Mouse (Mus musculus) spleen, adult 2 months (tissue): ENCODE measurements at regions not wholly inside any gene's neighbourhood (a gene's known extent, or its start where the extent isn't known, plus 50 kb on each side); places are given as distances from the start of the nearest gene placed in this dataset.

ENCODE experiments used
- DNase-seq, 2 experiments: peaks; one replicate each; pipeline versions ENCODE4 v3.0.0 to v3.0.0-alpha.2; 2012 to 2021; ENCODE audit warnings: low spot score in 2 of 2, low read depth in 1 of 2
- H3K27ac ChIP-seq: fragments of 200-500 bp; 2 replicates; pipeline ENCODE4 v1.5.1; 2012; ENCODE audit warnings: low read length, inconsistent platforms; ENCODE audit not compliant: insufficient read depth
- H3K27me3 ChIP-seq: fragments of 200-500 bp; 2 replicates; pipeline ENCODE4 v1.6.1; 2012; ENCODE audit warnings: mild to moderate bottlenecking, moderate library complexity, low read length, inconsistent platforms; ENCODE audit not compliant: control insufficient read depth, insufficient read depth
- H3K36me3 ChIP-seq: fragments of 200-500 bp; 2 replicates; pipeline ENCODE4 v1.6.1; 2012; ENCODE audit warnings: mild to moderate bottlenecking, low read length, inconsistent platforms; ENCODE audit not compliant: control insufficient read depth, insufficient read depth
- H3K4me1 ChIP-seq: fragments of 200-500 bp; 2 replicates; pipeline ENCODE4 v1.6.1; 2011; ENCODE audit warnings: inconsistent platforms; ENCODE audit not compliant: control insufficient read depth, insufficient read depth, insufficient read length
- H3K4me3 ChIP-seq: fragments of 200-500 bp; 2 replicates; pipeline ENCODE4 v1.5.1; 2011; ENCODE audit warnings: mild to moderate bottlenecking, inconsistent platforms; ENCODE audit not compliant: insufficient read depth, insufficient read length; ENCODE audit errors: extremely low read depth
- CTCF ChIP-seq: fragments of 200-500 bp; IDR thresholded peaks from 2 replicates; pipeline ENCODE4 v1.5.1; 2011; ENCODE audit warnings: mild to moderate bottlenecking, inconsistent platforms; ENCODE audit not compliant: insufficient read depth, insufficient read length, insufficient replicate concordance; ENCODE audit errors: extremely low read depth
- POLR2A ChIP-seq: fragments of 200-500 bp; IDR thresholded peaks from 2 replicates; pipeline ENCODE4 v1.6.1; 2011; ENCODE audit warnings: low read depth, low read length, inconsistent platforms
- WGBS: fragments of 180-500 bp; shearing (Covaris S2); methylation state at CpG from one replicate; pipeline ENCODE4 v1.1.7; 2018; 5-methylcytosine and 5-hydroxymethylcytosine counted together

DNA sequence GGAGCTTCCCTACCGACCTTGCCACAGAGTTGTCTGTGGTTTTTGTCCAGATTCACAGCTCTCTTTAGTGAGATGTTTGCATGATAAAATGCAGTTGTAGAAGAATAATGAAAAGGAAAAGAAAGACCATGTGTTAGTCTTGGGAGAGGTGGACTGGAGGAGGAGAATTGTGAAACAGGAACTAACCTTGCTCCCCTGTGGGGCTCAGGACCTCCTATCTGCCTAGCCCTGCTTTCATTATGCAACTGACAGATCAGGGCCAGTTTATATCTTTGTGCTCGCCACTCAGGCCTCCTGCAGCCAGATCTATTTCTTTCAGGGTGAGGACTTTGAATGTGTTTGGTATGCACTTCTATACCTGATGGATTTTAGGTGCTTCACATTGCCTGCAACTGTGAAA, 140.4 kb downstream of the Ankrd50 start:
- Histone ChIP-seq H3K27ac (no peak overlapping the region), H3K4me3 (no peak overlapping the region), H3K4me1 (no peaks in the 10 kb centered on the region), H3K36me3 (no peaks in the 10 kb centered on the region), H3K27me3 (no peaks in the 10 kb centered on the region)
- WGBS: 13% methylated on average over 2 of the region's 2 CpGs
- no peak for DNase-seq
- TF ChIP-seq POLR2A: no peak
- TF ChIP-seq CTCF: no peak

DNA sequence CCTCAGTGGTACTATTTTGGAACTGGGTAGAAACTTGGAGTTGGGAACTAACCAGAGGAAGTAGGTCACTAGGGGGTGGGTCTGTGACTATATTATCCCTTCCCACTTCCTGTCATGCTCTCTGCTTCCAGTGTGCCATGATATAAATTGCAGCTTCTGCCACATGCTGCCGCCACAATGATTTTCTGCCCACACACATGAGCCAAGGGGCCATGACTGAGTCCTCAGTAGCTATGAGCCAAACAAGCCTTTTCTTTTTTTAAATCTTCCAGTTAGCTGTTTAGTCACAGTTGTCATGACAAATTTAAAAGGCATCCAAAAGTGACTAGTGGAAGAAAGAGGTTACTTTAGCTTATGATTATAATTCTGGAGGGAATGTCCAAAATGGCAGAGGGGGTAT, 143.0 kb downstream of the Ankrd50 start:
- DNase-seq: no peak
- Histone ChIP-seq H3K4me1 (no peaks in the 10 kb centered on the region), H3K27ac (no peak overlapping the region), H3K4me3 (no peak overlapping the region), H3K27me3 (no peaks in the 10 kb centered on the region), H3K36me3 (no peaks in the 10 kb centered on the region)
- 93% methylated on average over 1 of the region's 1 CpGs for WGBS
- TF ChIP-seq CTCF (no peak), POLR2A (no peak)

DNA sequence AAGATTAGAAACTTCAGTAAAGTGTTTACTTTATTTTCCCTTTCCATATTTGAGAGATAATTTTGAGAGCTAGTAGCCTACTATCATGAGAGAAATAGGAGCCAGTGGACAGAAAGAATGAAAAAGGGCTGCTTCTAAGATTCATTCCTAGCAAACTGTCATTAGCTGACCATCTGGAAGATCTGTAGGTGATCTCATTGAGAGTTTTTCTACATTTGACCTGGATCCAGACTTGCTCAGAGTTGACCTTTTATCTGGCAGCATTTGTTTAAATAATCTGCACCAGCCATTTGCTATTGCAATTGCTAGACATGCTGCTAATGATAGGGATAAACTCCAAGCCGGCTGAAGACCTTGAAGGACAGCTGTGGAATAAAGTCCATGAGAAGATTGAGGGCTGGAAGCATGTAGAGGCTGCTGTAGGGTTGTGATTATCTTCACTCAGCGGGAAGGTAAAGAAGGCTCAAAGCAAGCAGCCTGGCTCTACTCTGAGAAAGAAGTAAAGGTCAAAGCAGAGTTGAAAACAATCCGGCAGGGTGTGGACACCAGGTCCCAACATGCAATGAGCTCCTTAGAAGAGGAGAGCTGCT, 151.2 kb downstream of the Ankrd50 start:
- 90% methylated on average over 3 of the region's 3 CpGs for WGBS
- Histone ChIP-seq H3K4me1 (no peaks in the 10 kb centered on the region), H3K27me3 (no peaks in the 10 kb centered on the region), H3K36me3 (no peaks in the 10 kb centered on the region), H3K4me3 (no peak overlapping the region), H3K27ac (no peak overlapping the region)
- DNase-seq: no peak
- no peak for TF ChIP-seq POLR2A
- TF ChIP-seq CTCF: no peak

DNA sequence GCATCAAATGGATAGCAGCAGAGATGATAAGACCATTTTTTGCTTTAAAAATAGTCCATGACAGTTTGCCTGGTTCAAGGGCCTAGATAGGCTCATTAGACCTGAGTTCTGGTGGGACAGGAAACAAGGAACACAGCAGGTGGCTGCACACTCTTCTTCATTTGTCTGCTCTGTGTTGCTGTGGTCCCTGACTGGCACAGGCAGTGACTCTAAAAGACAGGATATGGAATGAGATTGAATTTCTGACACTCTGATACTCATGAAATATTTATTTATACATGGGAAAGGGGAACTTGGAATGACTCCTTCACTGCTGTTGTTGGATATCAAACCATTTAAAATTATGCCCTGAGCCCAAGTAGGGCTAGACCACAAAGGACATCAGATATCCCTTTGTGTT, 153.5 kb downstream of the Ankrd50 start:
- no peak overlapping the region for H3K27ac ChIP-seq
- H3K4me3 ChIP-seq: no peak overlapping the region
- no peaks in the 10 kb centered on the region for H3K27me3 ChIP-seq
- DNase-seq: no peak
- TF ChIP-seq CTCF (no peak), POLR2A (no peak)
- H3K36me3 ChIP-seq: no peaks in the 10 kb centered on the region
- no peaks in the 10 kb centered on the region for H3K4me1 ChIP-seq

DNA sequence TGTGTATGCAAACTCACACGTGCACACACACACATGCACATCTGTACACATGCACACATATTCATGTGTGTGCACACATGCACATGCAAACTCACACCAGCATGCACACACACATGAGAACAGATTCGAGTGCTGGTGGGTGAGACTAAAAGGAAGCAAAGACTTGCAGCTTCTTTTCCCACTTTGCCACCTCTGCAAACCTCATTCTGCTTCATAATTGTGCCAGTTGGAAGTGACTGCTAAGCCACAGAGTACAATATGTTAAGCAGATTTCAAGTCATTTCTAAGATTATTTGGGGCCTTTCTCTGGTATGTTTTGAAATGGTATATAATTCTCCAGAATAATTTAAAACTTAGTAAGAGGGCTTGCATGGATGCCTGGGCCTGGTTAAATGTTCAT, 157.4 kb downstream of the Ankrd50 start:
- H3K4me3 ChIP-seq: no peak overlapping the region
- H3K27ac ChIP-seq: no peak overlapping the region
- H3K36me3 ChIP-seq: no peaks in the 10 kb centered on the region
- no peaks in the 10 kb centered on the region for H3K4me1 ChIP-seq
- no peak for DNase-seq
- WGBS: 71% methylated on average over 2 of the region's 2 CpGs
- H3K27me3 ChIP-seq: no peaks in the 10 kb centered on the region
- no peak for TF ChIP-seq POLR2A
- TF ChIP-seq CTCF: no peak

DNA sequence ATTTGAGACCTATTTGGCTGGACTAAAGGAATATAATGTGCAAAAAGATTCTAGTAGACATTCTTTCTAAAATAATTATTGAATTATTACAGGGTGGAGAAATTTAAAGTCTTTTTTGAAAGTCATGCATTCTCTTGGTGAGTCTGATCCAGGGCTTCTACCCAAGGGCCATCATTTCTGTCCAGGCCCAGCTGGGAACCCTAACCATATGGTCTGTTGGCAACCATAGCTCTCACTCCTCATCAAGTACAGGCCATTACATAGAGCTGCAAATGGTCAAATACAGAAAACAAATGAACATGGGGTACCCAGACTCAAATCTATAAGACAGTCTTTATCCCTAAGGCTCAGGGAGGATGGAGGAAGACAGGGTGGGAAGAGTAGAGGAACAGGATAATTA, 158.4 kb downstream of the Ankrd50 start:
- Histone ChIP-seq H3K4me1 (no peaks in the 10 kb centered on the region), H3K4me3 (no peak overlapping the region), H3K27me3 (no peaks in the 10 kb centered on the region), H3K36me3 (no peaks in the 10 kb centered on the region), H3K27ac (no peak overlapping the region)
- no peak for DNase-seq
- TF ChIP-seq CTCF: no peak
- TF ChIP-seq POLR2A: no peak

DNA sequence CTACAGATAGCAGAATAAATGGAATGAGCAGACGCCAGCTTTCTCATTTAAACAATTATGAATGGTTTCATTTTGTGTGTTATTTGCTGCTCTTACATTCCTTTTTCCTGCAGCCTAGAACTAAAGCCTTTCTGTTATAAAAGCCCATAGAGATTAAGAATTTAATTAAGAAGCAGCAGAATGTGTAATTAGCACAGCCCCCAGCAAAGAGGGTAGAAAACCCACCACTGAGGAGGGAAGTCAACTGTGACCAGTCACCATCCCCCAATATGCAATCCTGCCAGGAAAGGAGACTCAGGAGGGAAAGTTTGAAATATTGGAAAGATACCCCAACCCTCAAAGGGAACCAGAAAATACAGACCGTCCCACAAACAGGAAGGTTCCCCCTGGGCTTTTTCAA, 160.0 kb downstream of the Ankrd50 start:
- TF ChIP-seq POLR2A: no peak
- TF ChIP-seq CTCF: no peak
- 87% methylated on average over 2 of the region's 2 CpGs for whole genome bisulfite sequencing
- no peaks in the 10 kb centered on the region for H3K4me1 ChIP-seq
- H3K4me3 ChIP-seq: no peak overlapping the region
- H3K27ac ChIP-seq: no peak overlapping the region
- no peak for DNase-seq
- no peaks in the 10 kb centered on the region for H3K27me3 ChIP-seq
- H3K36me3 ChIP-seq: no peaks in the 10 kb centered on the region

DNA sequence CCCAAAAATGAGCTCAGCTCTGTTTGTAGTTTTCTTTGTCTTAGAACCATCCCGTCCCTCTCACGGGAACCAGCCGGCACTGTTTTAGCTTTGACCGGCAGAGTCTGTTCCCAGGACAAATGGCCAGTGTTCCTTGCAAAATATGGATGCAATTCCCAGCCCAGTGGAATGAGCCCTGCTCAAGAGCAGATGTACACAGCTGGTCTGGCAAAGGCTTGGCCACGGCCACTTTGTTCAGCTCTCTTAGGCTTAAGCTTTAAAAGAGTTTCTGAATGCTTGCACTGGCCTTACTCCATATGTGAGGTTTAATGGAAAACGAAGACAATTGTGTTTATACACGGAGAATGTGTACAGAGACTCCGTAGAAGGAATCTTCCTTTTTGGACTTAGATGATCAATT, 162.2 kb downstream of the Ankrd50 start:
- H3K4me3 ChIP-seq: no peak overlapping the region
- H3K4me1 ChIP-seq: no peaks in the 10 kb centered on the region
- H3K36me3 ChIP-seq: no peaks in the 10 kb centered on the region
- no peak overlapping the region for H3K27ac ChIP-seq
- no peaks in the 10 kb centered on the region for H3K27me3 ChIP-seq
- TF ChIP-seq POLR2A (no peak), CTCF (no peak)
- no peak for DNase-seq
- WGBS: 88% methylated on average over 8 of the region's 8 CpGs
